Mouse (Mus musculus): ENCODE measurements around the gene Syna. TPM values are rescaled to one million over a fixed set of nuclear protein-coding genes. Genes with fewer than 3 reads are reported as not detected.

Gene Syna
- polyA plus RNA-seq, 1 experiment from 2014 or later: 0.86 TPM

GRCm38 (mm10) chr5:134552110-134552972 lies 7.6 kb downstream of the Syna start, which contains the start of gene Clip2:
Gene Clip2 (minus strand): TSS chr5:134552434.
- no peaks in the 10 kb centered on the region for H3K9me3 ChIP-seq (ENCODE audit: control insufficient read depth, low read length)
- peak; percentile 93 for ATAC-seq
- H3K27me3 ChIP-seq (replicated peaks; ENCODE audit: control insufficient read depth, insufficient read depth, low read length): no peaks in the 10 kb centered on the region
- peak within 1 kb of the TSS; percentile 97 for H3K9ac ChIP-seq (replicated peaks; ENCODE audit: low read depth, low read length)
- H3K4me1 ChIP-seq (replicated peaks; ENCODE audit: control insufficient read depth, insufficient read depth, low read length): peaks cover 56% of the 10 kb centered on the region
- H3K27ac ChIP-seq (ENCODE audit: low read length): peak within 1 kb of the TSS; percentile 99
- no peaks in the 10 kb centered on the region for H3K36me3 ChIP-seq (ENCODE audit: control insufficient read depth, insufficient read depth)
- H3K4me3 ChIP-seq (replicated peaks; ENCODE audit: low read length): peak within 1 kb of the TSS; percentile 86
- 1% methylated on average over 57 of the region's 61 CpGs for WGBS
- peak within 1 kb of the TSS; percentile 89 for H3K4me2 ChIP-seq (ENCODE audit: low read length)

GRCm38 (mm10) chr5:134551233-134552109 lies 8.5 kb downstream of the Syna start:
- no peaks in the 10 kb centered on the region for H3K27me3 ChIP-seq (replicated peaks; ENCODE audit: control insufficient read depth, insufficient read depth, low read length)
- peak overlapping the region; percentile 89 for H3K4me2 ChIP-seq (ENCODE audit: low read length)
- H3K9me3 ChIP-seq (ENCODE audit: control insufficient read depth, low read length): no peaks in the 10 kb centered on the region
- H3K36me3 ChIP-seq (ENCODE audit: control insufficient read depth, insufficient read depth): no peaks in the 10 kb centered on the region
- ATAC-seq: peak; percentile 27
- 1% methylated on average over 52 of the region's 52 CpGs for WGBS
- H3K9ac ChIP-seq (replicated peaks; ENCODE audit: low read depth, low read length): peak overlapping the region; percentile 97
- peaks cover 61% of the 10 kb centered on the region for H3K4me1 ChIP-seq (replicated peaks; ENCODE audit: control insufficient read depth, insufficient read depth, low read length)
- peak overlapping the region; percentile 86 for H3K4me3 ChIP-seq (replicated peaks; ENCODE audit: low read length)
- peak overlapping the region; percentile 99 for H3K27ac ChIP-seq (ENCODE audit: low read length)

DNA sequence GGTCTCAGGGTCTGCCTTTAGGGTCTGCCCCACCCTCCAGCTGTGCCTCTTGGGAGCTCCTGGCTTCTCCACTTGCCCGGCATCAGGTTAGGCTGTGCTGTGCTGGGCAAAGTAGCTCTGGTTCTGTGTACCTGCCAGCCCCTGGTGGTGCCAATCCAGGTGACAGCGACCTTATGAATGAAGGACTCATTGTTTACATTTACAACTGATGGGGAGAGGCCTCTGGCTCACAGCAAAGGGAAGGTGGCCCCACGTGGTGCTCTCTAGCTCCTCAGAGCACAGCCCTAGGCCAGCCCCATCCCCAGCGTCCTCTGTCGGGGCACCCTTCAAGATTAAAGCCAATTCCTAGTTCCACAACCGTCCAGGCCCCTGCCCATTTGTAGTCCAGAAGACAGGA lies 9.1 kb downstream of the Syna start:
- Histone ChIP-seq H3K9me3 (ENCODE audit: control insufficient read depth, low read length) (no peaks in the 10 kb centered on the region), H3K4me3 (replicated peaks; ENCODE audit: low read length) (peak overlapping the region; percentile 86), H3K9ac (replicated peaks; ENCODE audit: low read depth, low read length) (peak overlapping the region; percentile 97), H3K27me3 (replicated peaks; ENCODE audit: control insufficient read depth, insufficient read depth, low read length) (no peaks in the 10 kb centered on the region), H3K27ac (ENCODE audit: low read length) (peak overlapping the region; percentile 99), H3K36me3 (ENCODE audit: control insufficient read depth, insufficient read depth) (no peaks in the 10 kb centered on the region), H3K4me1 (replicated peaks; ENCODE audit: control insufficient read depth, insufficient read depth, low read length) (peaks cover 61% of the 10 kb centered on the region), H3K4me2 (ENCODE audit: low read length) (peak overlapping the region; percentile 89)
- no peak for ATAC-seq
- 4% methylated on average over 6 of the region's 6 CpGs for WGBS

DNA sequence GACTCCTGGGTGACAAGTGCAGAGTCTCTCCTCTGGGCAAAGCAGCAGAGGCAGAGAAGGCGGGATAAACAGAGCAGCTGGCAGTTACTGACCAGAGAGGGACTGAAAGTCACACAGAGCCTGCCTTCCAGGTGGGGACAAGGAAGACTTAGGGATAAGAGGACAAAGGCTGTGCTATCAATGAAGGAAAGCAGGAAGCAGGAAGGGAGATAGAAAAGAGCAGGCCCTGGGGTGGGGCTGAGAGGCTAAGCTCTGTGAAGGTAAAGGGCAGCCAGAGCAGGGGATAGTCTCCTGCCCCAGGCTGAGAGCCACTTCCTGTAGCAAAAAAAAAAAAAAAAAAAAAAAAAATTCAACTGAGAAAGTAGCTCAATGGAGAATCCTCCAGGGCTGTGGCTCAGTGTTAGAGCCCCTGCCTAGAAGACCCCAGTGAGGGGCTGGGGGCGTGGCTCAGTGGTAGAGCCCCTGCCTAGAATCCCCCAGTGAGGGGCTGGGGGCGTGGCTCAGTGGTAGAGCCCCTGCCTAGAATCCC lies 10.3 kb downstream of the Syna start:
- WGBS: 81% methylated on average over 3 of the region's 3 CpGs
- H3K27ac ChIP-seq (ENCODE audit: low read length): no peak overlapping the region
- no peak for ATAC-seq
- H3K9me3 ChIP-seq (ENCODE audit: control insufficient read depth, low read length): no peaks in the 10 kb centered on the region
- peak overlapping the region; percentile 18 for H3K4me2 ChIP-seq (ENCODE audit: low read length)
- H3K4me3 ChIP-seq (replicated peaks; ENCODE audit: low read length): no peak overlapping the region
- H3K9ac ChIP-seq (replicated peaks; ENCODE audit: low read depth, low read length): no peak overlapping the region
- H3K27me3 ChIP-seq (replicated peaks; ENCODE audit: control insufficient read depth, insufficient read depth, low read length): no peaks in the 10 kb centered on the region
- H3K36me3 ChIP-seq (ENCODE audit: control insufficient read depth, insufficient read depth): no peaks in the 10 kb centered on the region
- peaks cover 54% of the 10 kb centered on the region for H3K4me1 ChIP-seq (replicated peaks; ENCODE audit: control insufficient read depth, insufficient read depth, low read length)

- no peaks in the 10 kb centered on the region for H3K9me3 ChIP-seq (ENCODE audit: control insufficient read depth, low read length)
- ATAC-seq: no peak
- WGBS: 50% methylated on average over 5 of the region's 5 CpGs
Measured at GRCm38 (mm10) chr5:134548306-134548705, 11.7 kb downstream of the Syna start.

DNA sequence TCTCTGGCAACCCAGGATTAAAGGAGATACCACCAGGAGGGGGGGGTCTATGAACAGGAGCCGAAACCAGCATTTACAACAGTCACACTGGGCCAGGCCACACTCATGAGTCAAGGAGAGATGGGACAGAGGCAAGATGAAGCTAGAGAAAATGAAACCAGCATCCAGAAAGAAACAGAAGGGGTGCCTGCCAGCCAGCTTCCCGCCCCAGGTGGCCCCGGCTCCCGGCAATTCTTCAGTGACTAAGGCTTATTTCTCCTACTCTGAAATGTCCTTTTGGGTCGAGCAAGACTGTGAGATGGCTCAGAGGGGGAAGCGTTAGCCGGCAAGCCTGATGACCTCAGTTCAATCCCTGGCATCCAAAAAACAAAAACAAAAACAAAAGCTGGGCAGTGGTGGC lies 13.2 kb downstream of the Syna start:
- no peak for ATAC-seq
- H3K9ac ChIP-seq (replicated peaks; ENCODE audit: low read depth, low read length): no peak overlapping the region
- no peak overlapping the region for H3K4me3 ChIP-seq (replicated peaks; ENCODE audit: low read length)
- H3K4me1 ChIP-seq (replicated peaks; ENCODE audit: control insufficient read depth, insufficient read depth, low read length): peaks cover 55% of the 10 kb centered on the region
- H3K9me3 ChIP-seq (ENCODE audit: control insufficient read depth, low read length): no peaks in the 10 kb centered on the region
- H3K27ac ChIP-seq (ENCODE audit: low read length): no peak overlapping the region
- H3K36me3 ChIP-seq (ENCODE audit: control insufficient read depth, insufficient read depth): no peaks in the 10 kb centered on the region
- H3K27me3 ChIP-seq (replicated peaks; ENCODE audit: control insufficient read depth, insufficient read depth, low read length): no peaks in the 10 kb centered on the region
- H3K4me2 ChIP-seq (ENCODE audit: low read length): no peak overlapping the region
- WGBS: 90% methylated on average over 7 of the region's 7 CpGs

More at GRCm38 (mm10) chr5:134548306-134548705, 11.7 kb downstream of the Syna start:
- Histone ChIP-seq H3K27me3 (replicated peaks; ENCODE audit: control insufficient read depth, insufficient read depth, low read length) (no peaks in the 10 kb centered on the region), H3K4me1 (replicated peaks; ENCODE audit: control insufficient read depth, insufficient read depth, low read length) (peaks cover 58% of the 10 kb centered on the region), H3K9ac (replicated peaks; ENCODE audit: low read depth, low read length) (no peak overlapping the region), H3K27ac (ENCODE audit: low read length) (no peak overlapping the region), H3K4me3 (replicated peaks; ENCODE audit: low read length) (no peak overlapping the region), H3K36me3 (ENCODE audit: control insufficient read depth, insufficient read depth) (no peaks in the 10 kb centered on the region), H3K4me2 (ENCODE audit: low read length) (no peak overlapping the region)

GRCm38 (mm10) chr5:134545242-134545629 lies 14.7 kb downstream of the Syna start:
- Histone ChIP-seq H3K9me3 (ENCODE audit: control insufficient read depth, low read length) (no peaks in the 10 kb centered on the region), H3K27ac (ENCODE audit: low read length) (no peak overlapping the region), H3K36me3 (ENCODE audit: control insufficient read depth, insufficient read depth) (no peaks in the 10 kb centered on the region), H3K27me3 (replicated peaks; ENCODE audit: control insufficient read depth, insufficient read depth, low read length) (no peaks in the 10 kb centered on the region), H3K4me3 (replicated peaks; ENCODE audit: low read length) (no peak overlapping the region), H3K4me1 (replicated peaks; ENCODE audit: control insufficient read depth, insufficient read depth, low read length) (peaks cover 55% of the 10 kb centered on the region), H3K4me2 (ENCODE audit: low read length) (no peak overlapping the region), H3K9ac (replicated peaks; ENCODE audit: low read depth, low read length) (no peak overlapping the region)
- no peak for ATAC-seq
- 61% methylated on average over 3 of the region's 3 CpGs for WGBS

GRCm38 (mm10) chr5:134544516-134545241 lies 15.3 kb downstream of the Syna start:
- 64% methylated on average over 19 of the region's 19 CpGs for WGBS
- H3K36me3 ChIP-seq (ENCODE audit: control insufficient read depth, insufficient read depth): no peaks in the 10 kb centered on the region
- H3K4me1 ChIP-seq (replicated peaks; ENCODE audit: control insufficient read depth, insufficient read depth, low read length): peaks cover 55% of the 10 kb centered on the region
- H3K9me3 ChIP-seq (ENCODE audit: control insufficient read depth, low read length): no peaks in the 10 kb centered on the region
- H3K27ac ChIP-seq (ENCODE audit: low read length): no peak overlapping the region
- H3K4me2 ChIP-seq (ENCODE audit: low read length): no peak overlapping the region
- H3K4me3 ChIP-seq (replicated peaks; ENCODE audit: low read length): no peak overlapping the region
- no peak for ATAC-seq
- H3K9ac ChIP-seq (replicated peaks; ENCODE audit: low read depth, low read length): no peak overlapping the region
- no peaks in the 10 kb centered on the region for H3K27me3 ChIP-seq (replicated peaks; ENCODE audit: control insufficient read depth, insufficient read depth, low read length)
